Mouse (Mus musculus) layer of hippocampus, adult 9-11 months (tissue): ENCODE measurements at regions not wholly inside any gene's neighbourhood (a gene's known extent, or its start where the extent isn't known, plus 50 kb on each side); places are given as distances from the start of the nearest gene placed in this dataset.
"Not testable (repeated sequence)": the region's sequence is repeated elsewhere in the genome, so short reads cannot be mapped to it uniquely, and the experiment has no call there.

Source experiments
- DNase-seq: peaks from one replicate; pipeline ENCODE4 v3.0.0; 2022

GRCm38 (mm10) chr1:107677404-107677803 is 87.6 kb downstream of the Serpinb8 start:
- no peak for DNase-seq

- no peak for DNase-seq
Measured at GRCm38 (mm10) chr1:107696858-107697257, 107.1 kb downstream of the Serpinb8 start.

- no peak for DNase-seq
Measured at GRCm38 (mm10) chr1:107706108-107706548, 116.3 kb downstream of the Serpinb8 start.

GRCm38 (mm10) chr1:107708601-107709000 is 118.8 kb downstream of the Serpinb8 start:
- no peak for DNase-seq

- DNase-seq = no peak
Measured at GRCm38 (mm10) chr1:107714869-107715268, 125.1 kb downstream of the Serpinb8 start.

GRCm38 (mm10) chr1:107719304-107719703 is 129.5 kb downstream of the Serpinb8 start:
- DNase-seq = no peak

GRCm38 (mm10) chr1:107728113-107728839 is 138.5 kb downstream of the Serpinb8 start:
- DNase-seq = peak; percentile 47

- no peak for DNase-seq
Measured at GRCm38 (mm10) chr1:107765307-107765706, 175.5 kb downstream of the Serpinb8 start.

- DNase-seq = no peak
Measured at GRCm38 (mm10) chr1:107767198-107767947, 177.6 kb downstream of the Serpinb8 start.

- DNase-seq = no peak
Measured at GRCm38 (mm10) chr1:107772967-107773366, 183.2 kb downstream of the Serpinb8 start.

GRCm38 (mm10) chr1:107783079-107783478 is 193.3 kb downstream of the Serpinb8 start:
- DNase-seq = no peak

GRCm38 (mm10) chr1:107805823-107806222 is 216.0 kb downstream of the Serpinb8 start:
- peak; percentile 7 for DNase-seq

- not testable (repeated sequence) for DNase-seq
Measured at GRCm38 (mm10) chr1:107807367-107807766, 217.6 kb downstream of the Serpinb8 start.

GRCm38 (mm10) chr1:107811136-107811535 is 221.3 kb downstream of the Serpinb8 start:
- no peak for DNase-seq

- DNase-seq = no peak
Measured at GRCm38 (mm10) chr1:107811859-107812258, 222.1 kb downstream of the Serpinb8 start.

- no peak for DNase-seq
Measured at GRCm38 (mm10) chr1:107837877-107838276, 248.1 kb downstream of the Serpinb8 start.

GRCm38 (mm10) chr1:107852386-107852785 is 262.6 kb downstream of the Serpinb8 start:
- no peak for DNase-seq

GRCm38 (mm10) chr1:107853001-107853400 is 263.2 kb downstream of the Serpinb8 start:
- DNase-seq = no peak

- DNase-seq = no peak
Measured at GRCm38 (mm10) chr1:107897743-107898437, 308.1 kb downstream of the Serpinb8 start.

- DNase-seq = peak; percentile 29
Measured at GRCm38 (mm10) chr1:107899261-107899660, 309.5 kb downstream of the Serpinb8 start.

GRCm38 (mm10) chr1:107900449-107900848 is 310.6 kb downstream of the Serpinb8 start:
- DNase-seq = no peak

GRCm38 (mm10) chr1:107900913-107901312 is 311.1 kb downstream of the Serpinb8 start:
- DNase-seq = no peak
